Mouse (Mus musculus) retina, adult 2 months (tissue): ENCODE measurements around the gene Kif5a.
"Not testable (repeated sequence)": the region's sequence is repeated elsewhere in the genome, so short reads cannot be mapped to it uniquely, and the experiment has no call there.

Experiments used
- DNase-seq: peaks from one replicate; pipeline ENCODE4 v3.0.0-alpha.2; 2012; ENCODE audit warnings: low read depth, low spot score

Kif5a gene

DNA sequence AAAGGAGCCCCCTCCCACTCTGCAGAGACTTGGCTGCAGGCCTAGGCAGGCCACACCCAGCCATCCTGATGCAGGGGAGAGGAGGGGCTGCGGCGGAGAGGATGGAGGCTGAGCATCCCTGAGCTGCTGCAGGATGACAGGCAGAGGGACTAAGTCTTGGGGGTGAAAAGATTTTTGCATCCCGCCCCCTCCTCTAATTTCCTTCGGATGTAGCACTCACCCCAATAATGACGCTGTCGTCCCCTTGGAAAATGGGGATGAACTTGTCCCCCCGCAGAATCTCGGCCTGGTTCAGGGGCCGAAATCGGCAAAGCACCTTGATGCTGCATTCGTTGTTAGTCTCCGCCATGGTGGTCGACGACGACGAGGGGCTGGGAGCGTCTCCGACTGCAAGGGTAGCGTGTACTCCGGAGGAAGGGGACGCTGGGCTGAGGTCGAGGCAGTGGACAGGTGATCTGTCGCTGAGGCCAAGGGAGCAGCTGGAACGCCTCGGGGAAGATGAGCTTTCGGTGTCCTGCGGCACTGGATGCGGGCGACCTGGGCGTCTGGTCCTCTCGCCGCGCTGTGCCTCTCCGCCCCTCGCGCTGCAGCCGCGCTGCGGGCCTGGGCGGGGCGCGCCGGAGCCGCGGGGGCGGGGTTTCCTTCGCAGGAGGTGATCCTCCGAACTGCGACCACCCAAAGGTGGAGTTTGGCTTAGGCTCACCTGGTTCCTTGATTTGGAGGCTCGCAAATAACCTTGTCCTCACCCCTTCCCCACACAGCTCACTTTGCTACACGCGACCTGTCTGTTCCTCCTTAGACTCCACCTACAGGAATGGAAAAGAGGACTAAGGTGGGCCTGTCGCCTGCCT lies at the start of gene Kif5a:
Kif5a (minus strand) TSS at position 801 of the 851 bp plus-strand sequence.
- no peak for DNase-seq

DNA sequence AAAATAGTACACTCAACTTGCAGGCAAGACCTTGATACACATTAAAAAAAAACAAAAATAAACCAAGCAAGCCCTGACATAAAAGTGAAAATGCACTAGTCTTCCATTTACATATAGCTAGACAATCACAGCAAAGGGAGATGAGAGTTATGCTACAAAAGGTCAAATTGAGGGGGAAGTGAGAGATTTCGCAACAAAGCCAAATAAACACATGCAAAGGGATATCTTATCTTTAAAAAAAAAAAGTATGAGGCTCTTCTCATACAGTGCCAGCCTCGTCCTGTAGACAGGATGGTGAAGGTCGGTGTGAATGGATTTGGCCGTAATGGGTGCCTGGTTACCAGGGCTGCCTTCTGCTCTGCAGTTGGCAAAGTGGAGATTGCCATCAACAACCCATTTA lies 49.7 kb upstream of the Kif5a start:
- no peak for DNase-seq

DNA sequence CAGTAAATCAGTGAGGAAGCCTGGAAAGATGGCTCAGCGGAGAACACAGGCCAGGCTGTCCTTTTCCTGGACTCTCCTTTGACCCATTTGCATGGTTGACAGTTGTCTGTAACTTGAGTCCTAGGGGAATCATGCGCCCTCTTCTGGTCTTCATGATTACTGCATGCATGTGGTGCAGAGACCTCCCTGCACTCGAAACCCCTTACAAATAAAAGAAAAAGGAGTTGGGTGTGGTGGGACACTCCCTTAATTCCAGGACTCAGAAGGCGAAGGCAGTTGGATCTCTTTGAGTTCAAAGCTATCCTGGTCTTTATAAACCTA lies 49.2 kb upstream of the Kif5a start:
- DNase-seq: peak; percentile 62

DNA sequence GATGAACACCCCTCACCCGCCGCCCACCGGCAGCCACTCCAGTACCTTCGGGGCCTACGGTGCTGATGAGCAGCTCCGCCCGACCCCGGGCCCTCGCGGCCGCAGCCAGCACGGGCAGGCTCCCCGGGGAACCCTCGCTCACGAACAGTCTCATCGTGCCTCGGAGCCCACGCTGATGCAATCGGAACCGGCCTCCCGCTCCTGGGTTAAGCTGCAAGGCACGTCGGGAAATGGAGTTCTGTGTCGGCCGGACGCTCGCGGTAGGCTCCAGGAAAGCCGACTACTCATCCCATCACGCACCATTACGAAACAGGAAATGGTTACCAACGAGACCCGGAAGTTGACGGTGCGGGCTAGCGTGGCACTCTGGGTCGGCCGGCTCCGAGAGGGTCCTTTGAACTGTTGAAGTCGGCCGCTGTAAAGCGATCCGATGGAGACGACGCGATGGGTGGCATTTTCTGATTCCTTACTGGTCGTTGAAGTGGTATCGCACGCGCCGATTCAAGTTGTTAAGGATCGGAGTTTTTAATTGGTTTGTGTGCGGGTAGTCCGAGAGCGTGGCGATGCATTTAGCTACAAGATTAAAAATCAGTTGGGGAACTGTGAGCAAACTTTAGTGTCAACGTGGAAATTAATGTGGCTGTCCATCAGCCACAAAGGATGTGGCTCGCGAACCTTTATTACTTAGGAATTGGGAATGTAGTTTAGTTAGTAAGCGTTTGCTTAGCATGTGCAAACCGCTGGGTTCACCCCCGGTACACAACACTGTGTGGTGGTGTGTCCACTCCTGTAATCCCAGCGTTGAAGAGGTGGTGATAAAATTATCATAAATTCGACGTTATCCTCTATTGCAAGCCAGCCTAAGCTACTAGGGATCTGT lies 48.6 kb upstream of the Kif5a start, which contains the start of gene Mars:
Mars (minus strand) TSS at position 311 of the 880 bp plus-strand sequence.
- peak; percentile 96 for DNase-seq

DNA sequence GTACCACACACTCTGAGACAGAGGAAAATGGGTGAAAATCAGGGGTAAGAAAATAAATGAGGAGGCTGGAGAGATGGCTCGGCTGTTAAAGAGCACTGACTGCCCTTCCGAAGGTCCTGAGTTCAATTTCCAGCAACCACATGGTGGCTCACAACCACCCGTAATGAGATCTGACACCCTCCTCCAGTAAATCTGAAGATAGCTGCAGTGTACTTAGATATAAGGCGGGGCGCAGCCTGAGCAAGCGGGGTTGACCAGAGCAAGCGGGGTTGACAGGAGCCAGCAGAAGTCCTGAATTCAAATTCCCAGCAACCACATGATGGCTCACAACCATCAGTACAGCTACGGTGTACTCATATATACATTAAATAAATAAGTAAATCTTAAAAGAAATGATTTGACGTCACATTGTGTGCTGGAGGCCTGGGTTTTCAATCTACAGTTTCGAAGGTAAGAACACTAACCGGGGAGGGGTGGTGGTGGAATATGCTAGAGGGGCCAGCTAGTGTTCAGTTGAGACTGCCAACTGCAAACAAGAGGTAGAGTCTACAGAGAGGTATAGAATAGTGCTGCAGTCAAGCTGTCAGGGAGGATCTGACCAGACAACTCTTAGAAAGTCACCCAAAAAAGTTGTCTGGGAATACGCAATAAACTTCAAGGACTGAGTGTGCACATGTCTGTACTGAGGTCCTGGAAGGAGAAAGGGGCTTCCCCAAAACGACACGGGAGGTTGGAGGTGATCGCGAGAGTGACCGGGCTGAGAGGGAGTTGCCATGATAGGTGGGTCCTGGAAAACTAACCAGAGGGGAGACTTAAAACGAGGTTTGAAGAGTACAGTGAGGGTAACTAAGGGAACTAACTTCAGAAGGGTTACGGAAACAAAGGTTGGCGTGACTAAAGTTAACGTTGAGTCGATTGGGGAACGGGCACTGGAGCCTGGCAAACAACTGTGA lies 47.7 kb upstream of the Kif5a start:
- DNase-seq: no peak

DNA sequence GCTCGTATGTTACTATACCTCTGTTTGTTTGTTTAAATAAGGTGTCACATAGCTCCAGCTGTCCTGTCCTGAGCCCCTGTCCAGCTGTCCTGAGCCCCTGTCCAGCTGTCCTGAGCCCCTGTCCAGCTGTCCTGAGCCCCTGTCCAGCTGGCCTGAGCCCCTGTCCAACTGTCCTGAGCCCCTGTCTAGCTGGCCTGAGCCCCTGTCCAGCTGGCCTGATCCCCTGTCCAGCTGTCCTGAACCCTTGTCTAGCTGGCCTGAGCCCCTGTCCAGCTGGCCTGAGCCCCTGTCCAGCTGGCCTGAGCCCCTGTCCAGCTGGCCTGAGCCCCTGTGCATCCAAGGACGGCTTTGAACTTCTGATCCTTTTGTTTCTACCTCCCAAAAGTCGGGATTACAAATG lies 46.0 kb upstream of the Kif5a start:
- not testable (repeated sequence) for DNase-seq

DNA sequence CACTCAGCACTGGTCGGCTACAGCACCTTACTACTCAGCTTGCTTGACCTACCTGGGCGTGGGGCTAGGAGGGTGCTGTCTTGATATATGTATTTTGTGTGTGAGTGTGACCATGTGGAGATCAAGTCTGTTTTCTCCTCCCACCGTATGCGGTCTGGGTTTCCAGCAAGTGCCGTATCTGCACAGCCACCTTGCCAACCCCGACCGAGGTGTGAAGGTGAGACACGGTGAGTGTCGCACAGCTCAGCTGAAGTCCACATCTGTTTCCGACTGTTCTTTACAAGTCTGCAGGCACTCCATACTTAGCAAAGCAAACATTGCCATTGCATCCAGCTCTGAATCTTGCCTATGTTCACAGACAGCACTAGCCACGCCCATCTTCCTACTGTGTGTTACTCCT lies 40.0 kb upstream of the Kif5a start:
- DNase-seq: no peak

DNA sequence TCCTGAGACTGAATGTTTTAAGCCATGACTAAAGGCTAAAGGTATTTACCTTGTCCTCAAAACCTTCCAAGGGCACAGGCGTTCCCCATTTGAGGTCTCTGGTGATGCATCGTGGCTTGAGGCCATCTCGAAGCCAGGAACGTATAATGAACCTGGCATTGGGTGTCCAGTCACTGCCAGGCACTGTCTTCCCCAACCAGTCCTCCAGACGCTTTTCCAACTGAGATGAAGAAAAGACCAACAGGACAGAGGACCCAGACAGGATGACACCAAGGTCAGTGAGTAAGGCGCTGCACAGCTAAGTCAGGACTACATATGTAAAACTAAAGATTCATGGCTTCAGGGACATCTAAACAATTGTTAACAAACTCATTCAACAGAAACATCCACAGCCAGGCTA lies 37.2 kb upstream of the Kif5a start:
- DNase-seq: no peak

DNA sequence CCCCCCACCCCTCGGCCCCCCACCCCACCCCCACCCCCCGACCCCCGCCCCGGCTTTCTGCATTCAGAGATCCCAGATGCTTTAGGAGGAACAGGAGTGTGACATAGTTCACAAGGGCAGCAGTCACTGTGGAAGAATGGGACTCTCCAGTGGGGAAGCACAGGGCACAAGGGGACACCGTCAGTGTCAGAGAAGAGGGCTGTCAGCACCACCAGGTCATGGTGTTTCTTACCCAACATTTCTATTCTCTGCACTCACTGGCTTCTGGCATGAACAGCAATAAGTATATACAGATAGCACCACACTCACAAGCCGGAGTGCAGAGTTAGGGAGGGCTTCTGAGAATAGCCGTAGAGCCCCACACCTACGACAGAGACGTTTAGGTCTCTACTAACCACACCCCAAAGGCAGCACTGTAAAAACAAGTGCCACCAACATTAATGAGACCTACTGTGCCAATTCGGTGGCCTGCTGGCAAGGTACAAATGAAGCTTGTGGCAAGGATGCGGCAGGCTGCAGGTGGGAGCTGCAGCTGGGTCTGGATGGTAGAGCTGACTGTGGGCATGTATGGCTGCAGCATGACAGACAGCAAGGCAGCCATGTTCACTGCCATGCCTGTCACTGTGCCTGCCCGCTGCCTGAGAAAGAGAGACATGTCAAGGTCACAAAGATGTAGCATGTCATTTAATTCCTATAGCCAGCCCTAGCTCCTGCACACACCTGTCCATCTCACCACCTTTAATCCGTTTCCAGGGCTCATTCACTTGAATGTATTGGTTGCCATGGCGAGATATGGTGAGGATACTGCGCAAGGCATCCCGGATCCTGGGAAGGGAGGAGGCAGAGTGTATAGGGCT lies 34.1 kb upstream of the Kif5a start:
- DNase-seq: no peak

DNA sequence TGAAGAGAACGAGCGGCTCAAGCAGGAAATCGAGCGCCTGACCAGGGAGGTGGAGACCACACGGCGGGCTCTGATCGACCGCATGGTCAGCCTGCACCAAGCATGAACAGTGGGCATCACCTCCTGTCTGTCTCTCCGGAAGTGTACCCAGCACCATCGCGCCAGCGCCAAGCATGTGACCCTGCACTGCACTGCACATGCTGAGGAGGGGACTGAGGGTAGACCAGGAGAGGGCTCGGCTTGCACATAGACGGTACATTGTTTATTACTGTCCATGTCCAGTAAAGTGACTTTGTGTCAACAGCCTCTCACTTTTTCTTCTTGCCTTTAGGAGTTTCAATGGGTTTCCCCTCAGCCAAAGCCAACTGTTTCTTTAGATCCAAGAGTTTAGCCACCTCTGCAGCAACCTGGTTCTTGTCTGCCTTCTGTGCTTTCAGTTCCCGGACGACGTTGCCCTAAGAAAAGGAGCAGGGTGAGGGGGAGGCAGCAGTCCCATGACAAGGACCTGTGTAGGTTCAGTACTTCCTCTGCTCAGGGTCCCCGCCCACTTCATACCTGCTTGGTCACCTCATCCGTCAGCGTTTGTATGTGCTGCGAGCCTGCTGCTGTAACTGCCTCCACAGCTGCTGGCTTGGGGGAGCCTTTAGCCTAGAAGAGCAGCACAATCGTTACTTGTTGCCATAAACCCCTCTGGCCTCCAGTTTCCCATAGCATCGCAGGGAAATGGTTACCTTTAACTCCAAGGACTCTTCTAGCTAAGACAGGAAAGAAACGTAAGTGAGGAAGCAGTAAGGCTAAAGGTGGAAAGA lies 33.0 kb upstream of the Kif5a start:
- DNase-seq: no peak

DNA sequence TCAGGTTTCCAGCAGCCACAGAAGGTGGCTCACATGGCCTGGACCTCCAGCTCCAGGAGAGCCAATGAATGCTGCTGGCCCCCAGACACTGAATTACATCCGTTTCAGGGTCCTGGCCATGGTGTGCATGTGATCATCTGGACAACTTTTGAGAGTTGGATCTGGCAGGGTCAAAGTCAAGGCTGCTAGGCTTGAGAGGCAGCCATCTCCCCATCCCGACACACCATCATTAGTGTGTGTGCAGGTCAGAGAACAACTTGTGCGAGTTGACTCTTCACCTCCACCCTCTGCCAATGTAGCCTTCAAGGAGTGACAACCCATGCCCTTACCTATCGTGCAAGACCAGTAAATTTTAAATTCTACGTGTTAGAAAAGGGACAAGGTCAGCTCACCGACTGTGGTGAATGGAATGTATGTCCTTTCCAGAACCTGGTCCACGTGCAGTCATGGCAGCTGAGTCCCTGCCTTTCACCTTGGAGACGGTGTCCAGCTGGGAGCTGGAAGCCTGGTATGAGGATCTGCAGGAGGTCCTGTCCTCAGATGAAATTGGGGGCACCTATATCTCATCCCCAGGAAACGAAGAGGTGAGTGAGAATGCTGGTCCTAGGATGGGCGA lies 31.9 kb upstream of the Kif5a start:
- DNase-seq: no peak

DNA sequence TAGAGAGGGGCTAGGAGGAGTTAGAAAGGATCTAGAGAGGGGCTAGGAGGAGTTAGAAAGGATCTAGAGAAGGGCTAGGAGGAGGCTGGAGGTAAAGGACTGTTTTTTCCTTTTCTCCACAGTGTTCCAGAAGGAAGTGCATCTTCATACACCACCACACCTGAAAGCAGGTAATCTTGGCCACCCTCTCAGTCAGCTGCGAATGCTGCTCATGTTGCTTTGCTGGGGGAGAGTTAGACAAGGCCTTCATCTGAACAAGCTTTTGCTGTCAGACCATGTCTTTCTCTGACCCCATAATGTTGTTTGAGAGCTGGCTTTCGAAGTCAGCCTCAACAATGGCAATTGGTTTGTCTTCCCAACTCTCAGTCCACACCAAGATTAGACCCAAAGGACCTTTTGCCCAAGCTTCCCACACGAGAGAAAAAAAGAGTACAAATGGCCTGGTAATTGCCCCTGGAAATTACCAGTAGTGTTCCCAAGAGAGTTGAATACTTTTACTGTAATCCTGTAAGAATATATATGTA lies 30.5 kb upstream of the Kif5a start:
- DNase-seq: no peak

DNA sequence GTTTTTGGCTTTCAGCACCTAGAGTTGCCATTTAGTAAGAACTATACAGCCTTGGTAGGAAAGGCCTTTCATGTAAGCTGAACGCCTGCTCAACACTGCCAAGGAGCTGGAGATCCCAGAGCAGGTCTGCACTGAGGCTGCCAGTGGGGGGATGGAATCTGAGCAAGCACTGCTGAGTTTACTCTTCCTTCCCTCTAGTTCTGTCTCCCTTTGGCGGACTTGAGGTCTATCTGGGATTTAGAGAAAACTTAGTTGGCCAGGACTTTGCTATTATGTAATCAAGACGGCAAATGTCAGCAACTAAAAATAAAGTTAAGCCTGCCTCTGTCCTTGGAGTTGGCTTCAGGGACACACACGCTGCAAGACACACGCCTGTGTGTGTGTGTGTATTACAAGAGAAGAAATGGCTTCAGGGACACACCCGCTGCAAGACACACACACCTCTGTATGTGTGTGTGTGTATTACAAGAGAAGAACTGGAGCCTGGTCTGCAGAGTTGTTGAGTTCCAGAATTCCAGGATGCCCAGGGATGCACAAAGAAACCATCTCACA lies 29.9 kb upstream of the Kif5a start:
- no peak for DNase-seq

DNA sequence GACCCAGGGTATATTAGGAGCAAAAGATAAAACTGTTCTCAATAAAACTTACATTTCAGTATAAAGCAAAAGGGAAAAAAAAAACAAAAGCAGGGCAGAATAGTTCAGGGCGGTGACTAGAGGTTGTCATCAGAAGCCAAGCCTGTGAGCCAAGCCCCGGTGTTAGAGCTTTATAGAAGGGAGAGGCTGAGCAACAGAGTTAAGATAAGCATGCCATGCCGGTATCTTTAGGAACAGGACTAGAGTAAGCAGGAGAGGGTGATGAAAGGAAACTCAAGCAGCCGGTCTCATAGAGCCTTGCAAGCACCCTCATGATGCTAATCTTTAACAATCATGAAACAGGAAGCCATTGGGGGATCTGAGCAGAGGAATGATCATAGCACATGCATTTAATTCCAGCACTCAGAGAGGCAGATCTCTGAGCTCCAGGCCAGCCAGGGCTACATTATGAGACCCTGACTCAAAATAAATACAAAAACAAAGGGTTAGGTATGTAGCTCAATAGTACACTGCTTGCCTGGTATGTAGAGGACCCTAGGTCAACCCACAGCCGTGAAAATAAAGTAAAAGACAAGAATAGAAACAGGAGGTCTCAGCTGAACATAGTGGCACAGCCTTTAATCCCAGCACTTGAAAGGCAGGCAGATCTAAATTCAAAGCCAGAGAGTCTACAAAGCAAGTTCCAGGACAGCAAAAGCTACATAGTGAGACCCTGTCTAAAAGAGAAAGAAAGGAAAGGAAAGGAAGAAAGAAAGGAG lies 28.9 kb upstream of the Kif5a start:
- no peak for DNase-seq

DNA sequence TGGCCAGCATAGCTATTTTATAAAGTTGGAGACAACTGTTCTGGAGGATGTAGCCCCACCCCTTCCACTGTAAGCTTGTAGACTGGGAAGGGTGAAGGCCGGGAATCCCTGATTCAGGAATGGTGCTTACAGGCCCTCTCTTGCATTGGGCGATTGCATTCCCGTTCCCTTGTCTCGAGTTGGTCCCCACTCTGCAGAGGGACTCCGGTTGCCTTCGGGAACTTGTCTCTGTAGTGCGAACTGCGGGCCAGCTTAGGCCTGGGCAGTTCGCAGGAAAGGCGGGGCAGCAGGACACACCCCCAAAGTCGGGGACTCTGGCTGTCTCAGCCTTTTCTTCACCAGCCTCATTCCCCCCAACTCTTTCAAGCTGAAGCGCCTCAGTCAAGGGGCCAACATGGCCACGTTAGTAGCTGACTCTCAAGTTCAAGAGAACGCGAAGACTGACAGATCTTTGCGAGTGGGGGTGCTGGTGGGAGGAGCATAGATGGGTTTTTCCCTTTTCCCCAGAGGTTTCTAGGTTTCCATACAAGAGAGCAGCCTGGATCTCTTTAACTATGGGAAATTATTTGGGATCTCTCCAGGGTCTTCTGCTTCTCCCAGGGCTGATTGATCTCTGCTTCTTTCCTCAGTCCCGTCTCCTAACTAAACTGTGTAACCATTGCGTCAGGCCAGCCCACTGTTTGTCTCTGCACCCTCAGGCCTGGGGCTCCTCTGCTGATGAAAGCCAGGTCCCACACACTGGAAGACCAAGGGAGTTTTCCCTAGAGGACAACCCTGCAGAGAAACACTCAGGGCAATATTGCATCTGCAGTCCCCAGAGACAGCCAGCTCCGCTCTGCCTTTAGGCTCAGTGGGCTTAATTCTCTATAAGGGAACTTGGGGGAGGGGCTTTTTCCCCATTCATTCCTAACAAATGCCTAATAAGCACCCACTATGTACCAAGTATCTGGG lies 28.1 kb upstream of the Kif5a start:
- DNase-seq: peak; percentile 26

DNA sequence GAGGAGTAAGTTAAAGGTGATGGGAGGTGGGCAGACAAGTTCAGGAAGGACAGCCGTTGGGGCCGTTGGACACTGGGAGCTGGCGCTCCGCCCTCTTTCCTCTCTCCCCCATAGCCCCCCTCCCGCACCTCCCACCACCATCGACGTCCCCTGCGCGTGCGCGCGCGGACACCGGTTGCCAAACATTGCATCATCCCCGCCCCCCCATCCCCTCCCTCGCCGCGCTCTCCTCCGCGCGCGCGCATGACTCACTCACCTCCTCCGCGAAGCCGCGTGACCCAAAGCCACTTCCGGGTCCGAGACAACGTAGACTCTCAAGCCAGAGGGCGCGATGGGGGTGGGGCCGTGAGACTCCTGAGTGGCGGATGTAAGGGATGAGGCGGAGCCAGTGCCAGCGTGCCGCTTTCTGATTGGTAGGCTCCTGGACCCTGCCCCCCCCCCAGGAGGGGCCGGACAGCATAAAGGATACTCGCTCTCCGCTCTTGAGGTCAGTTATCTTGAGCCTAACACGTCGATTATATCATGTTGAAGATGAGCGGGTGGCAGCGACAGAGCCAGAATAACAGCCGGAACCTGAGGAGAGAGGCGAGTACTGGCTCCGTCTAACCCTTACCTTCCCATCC lies 27.3 kb upstream of the Kif5a start:
- DNase-seq: peak; percentile 100
